Mouse (Mus musculus): ENCODE results near the gene Tspan32. TPM values are rescaled to one million over a fixed set of nuclear protein-coding genes. Genes with fewer than 3 reads are reported as not detected.
A peak's percentile ranks its signal among the peaks of the same experiment; 100 is the strongest.

Tspan32 gene
- polyA plus RNA-seq, 1 experiment from 2014 or later = 4.9 TPM

DNA sequence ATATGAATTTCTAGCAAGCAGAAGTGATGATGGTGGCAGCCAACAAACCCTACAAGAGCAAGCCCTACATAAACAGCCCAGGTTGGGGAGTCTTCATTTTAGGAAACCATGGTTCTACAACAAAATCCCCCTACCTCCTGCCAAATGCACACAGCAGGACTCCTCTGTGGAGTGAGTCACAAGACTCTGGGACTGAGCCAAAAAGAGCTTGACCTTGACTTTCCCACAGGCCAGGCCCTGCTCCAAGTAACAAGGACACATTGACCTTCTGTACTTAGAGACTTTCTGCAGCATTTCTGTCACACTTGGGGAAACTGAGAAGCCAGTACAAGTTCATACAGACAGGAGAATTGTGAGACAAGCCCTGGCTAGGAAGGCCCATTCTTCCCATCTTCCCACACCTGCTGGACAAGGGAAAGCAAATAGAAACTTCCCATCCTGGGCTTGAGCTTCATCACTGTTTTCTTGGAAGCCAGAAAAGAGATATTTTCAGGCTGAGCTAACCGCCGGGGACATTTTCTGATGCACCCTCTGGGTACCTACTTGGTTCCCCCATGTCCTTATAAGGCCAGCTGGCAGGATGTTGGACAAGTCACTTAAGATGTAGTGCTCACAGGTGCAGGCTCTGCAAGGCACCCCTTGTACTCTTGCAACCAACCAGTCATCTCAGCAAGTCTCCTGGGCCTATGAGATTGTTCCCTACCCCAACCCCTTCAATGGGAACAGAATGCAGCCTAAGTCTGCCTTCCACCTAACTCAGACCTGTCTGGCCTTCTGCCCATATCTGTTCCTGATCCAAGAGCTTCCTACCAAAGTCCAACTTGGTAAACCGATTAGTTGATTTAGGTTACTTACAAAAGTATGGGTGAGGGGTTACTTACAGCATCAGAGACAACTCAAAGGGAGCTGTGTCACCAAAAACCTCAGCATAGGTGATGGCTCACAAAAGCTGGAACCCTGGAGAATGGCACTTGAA lies 45.3 kb downstream of the Tspan32 start:
- Histone ChIP-seq H3K27ac (replicated peaks) (peak overlapping the region; percentile 83), H3K36me3 (peaks cover 9% of the 10 kb centered on the region; the same call in 1 of the 2 replicates), H3K4me2 (no peak overlapping the region), H3K4me1 (peaks cover 46% of the 10 kb centered on the region), H3K27me3 (replicated peaks) (no peaks in the 10 kb centered on the region), H3K4me3 (no peak overlapping the region), H3K9ac (no peak overlapping the region), H3K9me3 (no peaks in the 10 kb centered on the region)
- WGBS = 79% methylated on average over 3 of the region's 3 CpGs
- no peak for ATAC-seq (ENCODE audit: extremely low read depth, insufficient number of reproducible peaks, low FRiP score, low TSS enrichment)

GRCm38 (mm10) chr7:143051316-143051715 lies 46.5 kb downstream of the Tspan32 start:
- no peak overlapping the region for H3K27ac ChIP-seq (replicated peaks)
- H3K4me3 ChIP-seq = no peak overlapping the region
- 63% methylated on average over 2 of the region's 2 CpGs for WGBS
- peaks cover 58% of the 10 kb centered on the region for H3K4me1 ChIP-seq
- no peaks in the 10 kb centered on the region for H3K27me3 ChIP-seq (replicated peaks)
- no peak overlapping the region for H3K4me2 ChIP-seq
- H3K9ac ChIP-seq = no peak overlapping the region
- peaks cover 19% of the 10 kb centered on the region for H3K36me3 ChIP-seq
- no peak for ATAC-seq (ENCODE audit: extremely low read depth, insufficient number of reproducible peaks, low FRiP score, low TSS enrichment)
- H3K9me3 ChIP-seq = no peaks in the 10 kb centered on the region

DNA sequence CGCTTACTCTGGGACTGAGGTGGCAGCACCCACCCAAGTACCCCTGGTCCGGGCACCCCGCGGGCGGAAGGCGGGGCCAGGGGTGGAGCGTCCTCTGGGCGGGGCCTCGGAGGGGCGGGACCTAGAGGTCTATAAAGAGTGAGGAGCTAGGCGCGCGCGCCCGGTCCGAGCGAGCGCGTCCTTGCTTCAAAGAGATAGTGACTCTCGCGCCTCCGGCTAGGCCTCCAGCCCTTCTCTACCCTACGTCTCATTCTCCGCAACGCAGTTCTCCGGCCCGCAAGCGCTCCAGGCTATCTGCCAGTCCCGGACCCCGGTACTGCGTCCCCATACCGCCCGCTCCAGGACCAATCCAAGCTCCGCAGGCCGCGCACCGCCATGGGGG lies 47.8 kb downstream of the Tspan32 start, which contains the start of gene Cd81:
Gene Cd81, plus strand, starts transcription at position 114 of the 382 bp plus-strand sequence.
- WGBS = under 1% methylated on average over 37 of the region's 37 CpGs
- Histone ChIP-seq H3K36me3 (peaks cover 29% of the 10 kb centered on the region), H3K4me1 (peaks cover 71% of the 10 kb centered on the region)

DNA sequence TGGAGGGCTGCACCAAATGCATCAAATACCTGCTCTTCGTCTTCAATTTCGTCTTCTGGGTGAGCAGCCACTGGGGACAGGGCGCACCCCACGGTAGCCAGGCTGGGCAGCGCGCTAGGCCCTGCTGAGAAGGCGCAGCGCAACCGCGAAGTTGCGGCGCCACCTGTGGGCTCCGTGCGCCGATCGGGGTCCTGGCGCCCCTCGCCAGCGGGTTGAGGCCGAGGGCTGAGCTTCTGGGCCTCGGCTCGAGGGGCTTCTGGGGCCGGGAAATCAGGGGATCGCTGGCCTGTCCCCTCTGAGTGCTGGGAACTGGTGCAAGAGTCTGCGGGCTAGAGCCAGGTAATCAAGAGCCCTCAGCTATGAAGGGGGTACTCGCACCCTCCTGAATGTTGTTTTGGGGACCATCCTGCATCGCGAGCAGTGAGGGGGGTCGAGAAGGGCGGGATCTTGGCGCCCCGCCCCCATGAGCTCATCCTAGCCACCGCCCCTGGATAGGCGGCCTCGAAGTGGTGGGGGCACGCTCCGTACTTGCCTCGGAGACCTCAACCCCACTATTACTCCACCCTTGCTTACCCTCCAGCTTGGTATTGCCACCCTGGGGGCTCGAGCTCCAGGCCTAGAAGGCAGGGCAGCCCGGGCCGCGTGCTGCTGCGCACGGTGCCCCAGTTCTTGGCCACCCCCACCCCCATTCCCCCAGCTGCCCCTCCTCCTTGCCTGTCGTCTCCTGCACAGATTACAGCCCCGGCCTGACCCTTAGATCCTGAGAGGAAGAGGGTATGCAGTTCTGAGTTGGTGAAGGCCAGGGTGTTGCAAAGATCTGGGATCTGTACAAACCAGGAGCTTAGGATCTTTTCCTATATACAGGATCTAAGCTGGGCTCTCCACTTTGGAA lies 48.4 kb downstream of the Tspan32 start:
- peaks cover 29% of the 10 kb centered on the region for H3K36me3 ChIP-seq
- peaks cover 77% of the 10 kb centered on the region for H3K4me1 ChIP-seq
- peak overlapping the region; percentile 98 for H3K9ac ChIP-seq
- H3K4me3 ChIP-seq = peak overlapping the region; percentile 87
- under 1% methylated on average over 46 of the region's 46 CpGs for WGBS
- H3K9me3 ChIP-seq = no peaks in the 10 kb centered on the region
- ATAC-seq (ENCODE audit: extremely low read depth, insufficient number of reproducible peaks, low FRiP score, low TSS enrichment) = peak; percentile 51; the same call in 1 of the 2 replicates
- H3K27ac ChIP-seq (replicated peaks) = peak overlapping the region; percentile 98
- no peaks in the 10 kb centered on the region for H3K27me3 ChIP-seq (replicated peaks)
- H3K4me2 ChIP-seq = peak overlapping the region; percentile 98

More for the DNA sequence above, 47.8 kb downstream of the Tspan32 start, which contains the start of gene Cd81:
- Histone ChIP-seq H3K27ac (replicated peaks) (peak within 1 kb of the TSS; percentile 98), H3K4me3 (peak within 1 kb of the TSS; percentile 87), H3K4me2 (peak within 1 kb of the TSS; percentile 98), H3K27me3 (replicated peaks) (no peaks in the 10 kb centered on the region), H3K9me3 (no peaks in the 10 kb centered on the region), H3K9ac (peak within 1 kb of the TSS; percentile 98)
- ATAC-seq (ENCODE audit: extremely low read depth, insufficient number of reproducible peaks, low FRiP score, low TSS enrichment) = peak; percentile 70

DNA sequence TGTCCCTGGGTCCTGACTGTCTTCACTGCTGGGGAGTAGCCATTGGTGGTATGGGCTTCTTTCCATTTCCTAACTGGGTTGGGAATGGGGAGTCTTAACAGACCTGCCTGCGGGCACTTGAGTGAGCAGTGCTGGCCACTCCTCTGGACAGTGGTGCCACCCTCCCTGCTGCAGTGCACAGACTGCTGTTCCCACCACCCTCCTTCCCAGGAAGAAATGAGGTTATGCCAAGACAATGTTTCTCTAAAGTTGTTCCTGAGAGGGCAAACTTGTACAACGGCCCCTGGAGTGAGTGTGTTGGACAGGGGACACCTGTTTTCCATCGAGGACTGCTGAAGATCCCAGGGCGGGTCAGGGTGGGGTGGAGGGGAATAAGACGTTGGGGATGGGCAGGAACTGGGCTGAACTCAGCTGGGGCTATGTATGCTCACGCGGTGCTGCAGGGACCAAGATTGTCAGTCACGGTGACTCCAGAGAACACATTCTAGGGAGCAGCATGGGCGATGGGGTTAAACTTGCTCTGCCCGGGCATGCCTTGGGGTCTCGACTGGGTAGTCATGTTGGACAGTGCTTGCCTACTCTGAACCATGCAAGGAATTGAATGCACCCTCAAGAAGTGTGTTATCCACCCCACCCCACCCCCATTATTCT lies 49.2 kb downstream of the Tspan32 start:
- H3K36me3 ChIP-seq = peaks cover 34% of the 10 kb centered on the region
- H3K9ac ChIP-seq = peak overlapping the region; percentile 98
- H3K27me3 ChIP-seq (replicated peaks) = no peaks in the 10 kb centered on the region
- peak overlapping the region; percentile 98 for H3K27ac ChIP-seq (replicated peaks)
- H3K4me1 ChIP-seq = peaks cover 84% of the 10 kb centered on the region
- peak overlapping the region; percentile 98 for H3K4me2 ChIP-seq
- no peaks in the 10 kb centered on the region for H3K9me3 ChIP-seq
- no peak for ATAC-seq (ENCODE audit: extremely low read depth, insufficient number of reproducible peaks, low FRiP score, low TSS enrichment)
- WGBS = 19% methylated on average over 11 of the region's 11 CpGs
- H3K4me3 ChIP-seq = peak overlapping the region; percentile 87

DNA sequence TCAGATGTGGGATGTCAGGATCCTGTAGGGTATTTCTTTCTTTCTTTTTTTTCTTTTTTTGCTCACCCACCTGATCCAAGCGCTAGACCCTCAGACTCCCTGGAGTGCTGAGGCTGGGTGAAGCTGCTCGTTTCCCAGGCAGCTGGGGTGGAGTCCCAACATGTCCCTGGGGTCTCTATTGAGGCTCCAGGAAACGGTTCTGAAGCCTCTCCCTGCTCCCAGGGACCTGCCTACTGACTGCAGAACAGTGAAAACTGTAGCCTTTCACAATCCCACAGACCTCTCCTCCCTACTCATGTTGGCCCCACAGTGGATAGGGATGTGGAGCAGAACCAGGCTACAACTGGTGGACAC lies 49.7 kb downstream of the Tspan32 start:
- Histone ChIP-seq H3K27ac (replicated peaks) (peak overlapping the region; percentile 98), H3K36me3 (peaks cover 36% of the 10 kb centered on the region), H3K4me3 (peak overlapping the region; percentile 87), H3K4me1 (peaks cover 84% of the 10 kb centered on the region), H3K9ac (peak overlapping the region; percentile 98), H3K9me3 (no peaks in the 10 kb centered on the region), H3K4me2 (peak overlapping the region; percentile 98), H3K27me3 (replicated peaks) (no peaks in the 10 kb centered on the region)
- WGBS = 37% methylated on average over 3 of the region's 3 CpGs
- no peak for ATAC-seq (ENCODE audit: extremely low read depth, insufficient number of reproducible peaks, low FRiP score, low TSS enrichment)

GRCm38 (mm10) chr7:143055001-143055400 lies 50.2 kb downstream of the Tspan32 start:
- H3K4me1 ChIP-seq = peaks cover 84% of the 10 kb centered on the region
- no peak for ATAC-seq (ENCODE audit: extremely low read depth, insufficient number of reproducible peaks, low FRiP score, low TSS enrichment)
- WGBS = 53% methylated on average over 3 of the region's 3 CpGs

GRCm38 (mm10) chr7:143055499-143056186 lies 50.8 kb downstream of the Tspan32 start:
- 50% methylated on average over 11 of the region's 11 CpGs for WGBS
- H3K9ac ChIP-seq = peak overlapping the region; percentile 98
- peak overlapping the region; percentile 87 for H3K4me3 ChIP-seq
- H3K4me1 ChIP-seq = peaks cover 84% of the 10 kb centered on the region
- ATAC-seq (ENCODE audit: extremely low read depth, insufficient number of reproducible peaks, low FRiP score, low TSS enrichment) = no peak
- H3K27ac ChIP-seq (replicated peaks) = peak overlapping the region; percentile 98
- no peaks in the 10 kb centered on the region for H3K9me3 ChIP-seq
- peaks cover 45% of the 10 kb centered on the region for H3K36me3 ChIP-seq
- no peaks in the 10 kb centered on the region for H3K27me3 ChIP-seq (replicated peaks)
- H3K4me2 ChIP-seq = peak overlapping the region; percentile 98

More at GRCm38 (mm10) chr7:143055001-143055400, 50.2 kb downstream of the Tspan32 start:
- Histone ChIP-seq H3K27ac (replicated peaks) (peak overlapping the region; percentile 98), H3K4me2 (peak overlapping the region; percentile 98), H3K36me3 (peaks cover 39% of the 10 kb centered on the region), H3K27me3 (replicated peaks) (no peaks in the 10 kb centered on the region), H3K9me3 (no peaks in the 10 kb centered on the region), H3K4me3 (peak overlapping the region; percentile 87), H3K9ac (peak overlapping the region; percentile 98)

- Histone ChIP-seq H3K4me2 (peak overlapping the region; percentile 98), H3K9me3 (no peaks in the 10 kb centered on the region), H3K36me3 (peaks cover 59% of the 10 kb centered on the region), H3K4me1 (peaks cover 79% of the 10 kb centered on the region), H3K27me3 (replicated peaks) (no peaks in the 10 kb centered on the region), H3K4me3 (peak overlapping the region; percentile 7; the same call in 1 of the 2 replicates), H3K9ac (peak overlapping the region; percentile 98), H3K27ac (replicated peaks) (peak overlapping the region; percentile 98)
- WGBS = 52% methylated on average over 5 of the region's 5 CpGs
- ATAC-seq (ENCODE audit: extremely low read depth, insufficient number of reproducible peaks, low FRiP score, low TSS enrichment) = no peak
Observed at GRCm38 (mm10) chr7:143057023-143057422, 52.2 kb downstream of the Tspan32 start.

GRCm38 (mm10) chr7:143057667-143058220 lies 52.9 kb downstream of the Tspan32 start:
- Histone ChIP-seq H3K4me1 (peaks cover 79% of the 10 kb centered on the region), H3K27ac (replicated peaks) (peak overlapping the region; percentile 98), H3K9me3 (no peaks in the 10 kb centered on the region), H3K36me3 (peaks cover 66% of the 10 kb centered on the region), H3K9ac (peak overlapping the region; percentile 74), H3K27me3 (replicated peaks) (no peaks in the 10 kb centered on the region), H3K4me3 (peak overlapping the region; percentile 22), H3K4me2 (peak overlapping the region; percentile 98)
- no peak for ATAC-seq (ENCODE audit: extremely low read depth, insufficient number of reproducible peaks, low FRiP score, low TSS enrichment)
- 6% methylated on average over 9 of the region's 9 CpGs for WGBS
